Mouse (Mus musculus) macrophage (primary cell): ENCODE measurements around the gene Syndig1. TPM values are rescaled to one million over a fixed set of nuclear protein-coding genes. Genes with fewer than 3 reads are reported as not detected.

Experiments used
- H3K27ac ChIP-seq: fragments of 350-480 bp; formaldehyde crosslinking; 2 replicates; pipeline ENCODE4 v1.9.0; 2021
- H3K36me3 ChIP-seq: fragments of 350-480 bp; formaldehyde crosslinking; 2 replicates; pipeline ENCODE4 v1.9.0; 2021; ENCODE audit errors: inconsistent target
- H3K4me3 ChIP-seq: fragments of 350-480 bp; formaldehyde crosslinking; 2 replicates; pipeline ENCODE4 v1.9.0; 2021; ENCODE audit errors: inconsistent target
- H3K79me2 ChIP-seq: fragments of 350-480 bp; formaldehyde crosslinking; 2 replicates; pipeline ENCODE4 v1.9.0; 2021; ENCODE audit errors: inconsistent target
- WGBS: methylation state at CpG from one replicate; pipeline ENCODE4 v1.1.7; 2026; ENCODE audit warnings: inconsistent platforms; ENCODE audit not compliant: missing documents; 5-methylcytosine and 5-hydroxymethylcytosine counted together
- polyA plus RNA-seq: library from polyadenylated mRNA; stranded (reverse); fragments of 250-400 nt; gene quantifications from 3 replicates; pipeline ENCODE4 v1.2.4, GENCODE M21; 2018; ENCODE audit warnings: inconsistent platforms

The Syndig1 gene
- polyA plus RNA-seq, 1 experiment from 2014 or later: not detected

GRCm38 (mm10) chr2:149839666-149840065, 10.7 kb downstream of the Syndig1 start:
- H3K27ac ChIP-seq: no peak overlapping the region
- no peaks in the 10 kb centered on the region for H3K36me3 ChIP-seq
- 64% methylated on average over 2 of the region's 2 CpGs for WGBS
- H3K4me3 ChIP-seq: no peak overlapping the region
- H3K79me2 ChIP-seq: no peaks in the 10 kb centered on the region

GRCm38 (mm10) chr2:149844575-149844974, 15.6 kb downstream of the Syndig1 start:
- Histone ChIP-seq H3K4me3 (no peak overlapping the region), H3K27ac (no peak overlapping the region), H3K79me2 (no peaks in the 10 kb centered on the region), H3K36me3 (no peaks in the 10 kb centered on the region)
- WGBS: 64% methylated on average over 2 of the region's 2 CpGs

- no peak overlapping the region for H3K27ac ChIP-seq
- H3K4me3 ChIP-seq: no peak overlapping the region
- 60% methylated on average over 4 of the region's 4 CpGs for WGBS
- no peaks in the 10 kb centered on the region for H3K36me3 ChIP-seq
- no peaks in the 10 kb centered on the region for H3K79me2 ChIP-seq
Observed at GRCm38 (mm10) chr2:149848778-149849177, 19.8 kb downstream of the Syndig1 start.

GRCm38 (mm10) chr2:149861002-149861401, 32.0 kb downstream of the Syndig1 start:
- Histone ChIP-seq H3K79me2 (no peaks in the 10 kb centered on the region), H3K36me3 (no peaks in the 10 kb centered on the region), H3K4me3 (no peak overlapping the region), H3K27ac (no peak overlapping the region)
- 91% methylated on average over 3 of the region's 3 CpGs for WGBS

- no peaks in the 10 kb centered on the region for H3K36me3 ChIP-seq
- no peak overlapping the region for H3K4me3 ChIP-seq
- no peaks in the 10 kb centered on the region for H3K79me2 ChIP-seq
- H3K27ac ChIP-seq: no peak overlapping the region
- WGBS: 85% methylated on average over 5 of the region's 5 CpGs
Observed at GRCm38 (mm10) chr2:149865914-149866435, 37.0 kb downstream of the Syndig1 start.

GRCm38 (mm10) chr2:149870496-149870895, 41.5 kb downstream of the Syndig1 start:
- Histone ChIP-seq H3K79me2 (no peaks in the 10 kb centered on the region), H3K36me3 (no peaks in the 10 kb centered on the region), H3K4me3 (no peak overlapping the region), H3K27ac (no peak overlapping the region)
- WGBS: 67% methylated on average over 1 of the region's 2 CpGs

- H3K4me3 ChIP-seq: no peak overlapping the region
- H3K27ac ChIP-seq: no peak overlapping the region
- 86% methylated on average over 4 of the region's 4 CpGs for WGBS
- H3K36me3 ChIP-seq: no peaks in the 10 kb centered on the region
- no peaks in the 10 kb centered on the region for H3K79me2 ChIP-seq
Observed at GRCm38 (mm10) chr2:149872496-149872895, 43.5 kb downstream of the Syndig1 start.

GRCm38 (mm10) chr2:149873346-149873745, 44.3 kb downstream of the Syndig1 start:
- Histone ChIP-seq H3K36me3 (no peaks in the 10 kb centered on the region), H3K4me3 (no peak overlapping the region), H3K27ac (no peak overlapping the region), H3K79me2 (no peaks in the 10 kb centered on the region)
- WGBS: 84% methylated on average over 3 of the region's 3 CpGs

GRCm38 (mm10) chr2:149877954-149878353, 48.9 kb downstream of the Syndig1 start:
- no peaks in the 10 kb centered on the region for H3K36me3 ChIP-seq
- WGBS: 48% methylated on average over 2 of the region's 2 CpGs
- no peak overlapping the region for H3K4me3 ChIP-seq
- H3K79me2 ChIP-seq: no peaks in the 10 kb centered on the region
- no peak overlapping the region for H3K27ac ChIP-seq

GRCm38 (mm10) chr2:149887634-149888033, 58.6 kb downstream of the Syndig1 start:
- no peaks in the 10 kb centered on the region for H3K79me2 ChIP-seq
- no peak overlapping the region for H3K27ac ChIP-seq
- no peaks in the 10 kb centered on the region for H3K36me3 ChIP-seq
- no peak overlapping the region for H3K4me3 ChIP-seq

GRCm38 (mm10) chr2:149891647-149892046, 62.6 kb downstream of the Syndig1 start:
- H3K36me3 ChIP-seq: no peaks in the 10 kb centered on the region
- H3K27ac ChIP-seq: no peak overlapping the region
- no peak overlapping the region for H3K4me3 ChIP-seq
- no peaks in the 10 kb centered on the region for H3K79me2 ChIP-seq
- 100% methylated on average over 2 of the region's 2 CpGs for WGBS

GRCm38 (mm10) chr2:149896337-149896736, 67.3 kb downstream of the Syndig1 start:
- Histone ChIP-seq H3K36me3 (no peaks in the 10 kb centered on the region), H3K4me3 (no peak overlapping the region), H3K27ac (no peak overlapping the region), H3K79me2 (no peaks in the 10 kb centered on the region)
- 67% methylated on average over 2 of the region's 2 CpGs for WGBS

- no peaks in the 10 kb centered on the region for H3K36me3 ChIP-seq
- no peak overlapping the region for H3K27ac ChIP-seq
- H3K79me2 ChIP-seq: no peaks in the 10 kb centered on the region
- 91% methylated on average over 9 of the region's 9 CpGs for WGBS
- no peak overlapping the region for H3K4me3 ChIP-seq
Observed at GRCm38 (mm10) chr2:149899615-149900014, 70.6 kb downstream of the Syndig1 start.

GRCm38 (mm10) chr2:149900606-149901005, 71.6 kb downstream of the Syndig1 start:
- Histone ChIP-seq H3K79me2 (no peaks in the 10 kb centered on the region), H3K36me3 (no peaks in the 10 kb centered on the region), H3K4me3 (no peak overlapping the region), H3K27ac (no peak overlapping the region)
- WGBS: 86% methylated on average over 1 of the region's 1 CpGs

GRCm38 (mm10) chr2:149904405-149904804, 75.4 kb downstream of the Syndig1 start:
- no peak overlapping the region for H3K4me3 ChIP-seq
- 55% methylated on average over 1 of the region's 1 CpGs for WGBS
- no peaks in the 10 kb centered on the region for H3K79me2 ChIP-seq
- H3K27ac ChIP-seq: no peak overlapping the region
- no peaks in the 10 kb centered on the region for H3K36me3 ChIP-seq

GRCm38 (mm10) chr2:149906694-149907093, 77.7 kb downstream of the Syndig1 start:
- WGBS: 73% methylated on average over 3 of the region's 3 CpGs
- H3K4me3 ChIP-seq: no peak overlapping the region
- H3K27ac ChIP-seq: no peak overlapping the region
- no peaks in the 10 kb centered on the region for H3K79me2 ChIP-seq
- no peaks in the 10 kb centered on the region for H3K36me3 ChIP-seq
